Mouse (Mus musculus) kidney, postnatal 36 days (tissue): ENCODE results near the gene Itpr3.

ENCODE experiments used
- DNase-seq, 2 experiments: peaks; one replicate each; pipeline ENCODE4 v3.0.0; 2021 to 2022; ENCODE audit warnings: mixed read lengths in 2 of 2

The Itpr3 gene

GRCm38 (mm10) chr17:27056812-27057516, at the start of gene Itpr3:
Gene Itpr3, plus strand, starts transcription at chr17:27057304.
- peak; percentile 75 to 85 for DNase-seq

DNA sequence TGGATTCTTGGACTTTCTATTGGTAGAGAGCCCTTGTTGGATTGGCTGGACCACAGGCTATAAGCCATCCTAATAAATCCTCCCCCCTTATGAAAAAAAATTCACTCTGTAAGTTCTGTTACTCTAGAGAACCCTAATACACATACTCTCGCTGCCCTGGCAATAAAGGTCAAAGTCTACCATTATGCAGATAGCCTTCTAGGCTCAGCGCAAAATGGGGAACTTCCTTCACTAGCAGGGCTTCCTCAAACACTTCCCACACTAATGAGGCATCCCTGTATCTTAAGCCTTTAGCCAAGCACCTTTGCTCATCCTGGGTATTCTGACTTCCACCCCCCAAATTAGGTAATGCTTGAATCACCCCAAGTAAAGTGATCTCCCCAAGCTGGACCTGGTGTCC, 48.8 kb upstream of the Itpr3 start:
- no peak for DNase-seq

GRCm38 (mm10) chr17:27011167-27011566, 45.9 kb upstream of the Itpr3 start:
- DNase-seq: no peak

DNA sequence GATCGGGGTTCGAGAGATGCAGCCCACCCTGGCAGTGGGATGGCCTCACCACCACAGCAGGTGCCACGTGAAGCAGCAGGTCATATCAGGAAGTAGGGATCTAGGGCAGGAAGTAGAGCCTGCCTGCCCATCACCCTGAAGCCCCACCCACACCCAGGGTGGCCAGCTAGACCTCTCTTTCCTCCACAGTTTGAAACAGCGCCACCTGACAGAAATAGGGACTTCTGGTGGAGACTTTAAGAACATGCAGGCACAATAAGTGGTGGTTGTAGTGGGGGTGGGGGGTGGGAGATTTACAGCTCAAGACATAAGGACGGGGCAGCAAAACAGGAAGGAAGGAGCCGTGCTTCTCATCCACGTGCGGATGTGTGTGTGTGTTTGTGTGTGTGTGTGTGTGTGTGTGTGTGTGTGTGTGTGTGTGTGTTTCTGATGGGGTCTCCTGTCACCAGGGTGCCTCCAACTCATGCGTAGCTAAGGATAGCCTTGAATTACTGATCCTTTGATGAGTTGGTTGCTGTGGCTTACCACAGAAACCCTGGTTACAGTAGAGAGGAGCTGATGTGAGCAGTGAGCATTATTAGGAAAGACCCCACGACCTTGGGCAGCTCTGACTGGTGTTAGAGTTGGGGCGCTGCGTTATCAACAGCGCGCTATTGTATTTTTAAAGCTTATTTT, 45.0 kb upstream of the Itpr3 start:
- peak in 1 of 2 experiments; percentile 53 for DNase-seq

DNA sequence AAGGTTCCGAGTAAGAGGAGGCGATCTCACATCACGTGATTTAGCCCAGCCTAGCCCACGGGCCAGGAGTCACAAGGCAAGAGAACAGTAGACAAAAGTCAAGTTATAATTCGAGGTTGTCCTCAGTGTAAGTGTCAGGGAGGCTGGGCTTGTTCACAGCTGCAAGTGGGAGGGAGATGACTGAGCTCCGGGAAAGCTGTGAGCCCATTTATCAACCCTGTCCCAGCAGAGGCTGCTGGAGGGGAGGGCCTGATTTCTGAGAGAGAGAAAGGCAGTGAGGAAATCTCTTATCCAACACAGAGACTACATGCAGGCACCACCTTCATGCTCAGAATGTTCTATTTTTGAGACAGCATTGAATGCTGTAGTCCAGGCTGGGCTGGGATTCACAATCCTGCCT, 44.2 kb upstream of the Itpr3 start:
- no peak for DNase-seq

GRCm38 (mm10) chr17:27017564-27018499, 39.3 kb upstream of the Itpr3 start:
- peak; percentile 86 to 96 for DNase-seq

- DNase-seq: peak in 1 of 2 experiments; percentile 38
Measured at GRCm38 (mm10) chr17:27018555-27019196, 38.4 kb upstream of the Itpr3 start.

DNA sequence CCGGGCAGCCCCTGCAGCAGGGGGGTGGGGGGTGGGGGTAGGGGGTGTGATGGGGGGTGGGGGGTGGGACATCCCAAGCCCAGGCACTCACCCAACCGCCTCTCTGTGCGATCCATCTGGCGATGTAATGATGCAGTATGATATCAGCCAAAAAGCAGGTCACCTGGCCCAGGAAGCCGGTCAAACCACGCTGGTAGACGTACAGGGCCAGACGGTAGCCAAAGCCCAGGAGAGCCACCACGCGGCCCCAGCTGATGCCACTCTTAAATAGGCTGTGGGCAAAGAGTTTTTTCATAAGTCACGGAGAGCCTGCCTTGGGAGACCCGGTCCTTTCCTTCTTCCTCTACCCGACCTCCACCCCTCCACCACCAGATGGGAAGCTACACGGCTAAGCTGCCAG, 36.0 kb upstream of the Itpr3 start:
- no peak for DNase-seq

GRCm38 (mm10) chr17:27021736-27022135, 35.4 kb upstream of the Itpr3 start:
- no peak for DNase-seq

- no peak for DNase-seq
Measured at GRCm38 (mm10) chr17:27023342-27023741, 33.8 kb upstream of the Itpr3 start.

DNA sequence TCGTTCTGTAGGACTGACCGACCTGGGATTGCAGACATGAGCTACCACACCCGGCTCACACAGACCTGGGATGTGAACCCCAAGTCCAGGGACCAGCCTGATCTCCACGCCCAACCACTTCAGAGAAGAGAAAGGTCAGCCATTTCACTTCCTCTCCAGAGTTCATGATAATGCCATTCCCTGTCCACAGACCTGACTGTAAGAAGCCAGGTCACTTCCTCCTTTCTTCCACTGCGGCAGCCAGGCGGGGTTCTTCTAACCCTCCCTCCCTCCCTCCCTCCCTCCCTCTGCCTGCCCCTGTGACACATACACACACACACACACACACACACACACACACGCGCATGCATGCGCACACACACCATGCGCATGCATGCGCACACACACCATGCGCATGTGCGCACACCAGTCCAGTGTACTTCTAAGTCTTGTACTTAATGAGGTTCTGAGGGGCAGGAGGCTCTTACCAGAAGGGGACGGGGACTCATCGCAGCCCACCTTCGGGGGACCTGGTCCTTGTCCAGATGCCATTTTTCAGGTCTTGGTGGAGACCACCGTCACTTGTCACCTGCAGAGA, 31.7 kb upstream of the Itpr3 start:
- DNase-seq: no peak

DNA sequence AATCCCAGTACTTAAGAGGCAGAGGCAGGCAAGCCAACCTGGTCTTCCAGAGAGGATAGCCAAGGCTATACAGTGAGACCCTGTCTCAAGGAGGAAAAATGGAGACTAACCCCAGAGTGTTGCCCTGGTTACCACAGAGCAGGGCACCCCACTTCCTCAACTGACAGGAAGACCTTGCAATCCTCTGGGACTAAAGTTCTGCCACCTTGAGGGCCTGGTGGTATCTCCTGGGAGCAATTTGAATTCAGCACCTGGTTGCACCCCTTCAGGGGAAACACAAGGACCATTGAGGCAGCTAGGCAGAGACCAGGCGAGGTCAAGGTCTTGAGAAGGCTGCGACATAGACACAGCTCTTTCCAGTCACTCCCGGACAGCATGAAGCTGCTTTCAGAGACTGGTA, 31.2 kb upstream of the Itpr3 start:
- no peak for DNase-seq

DNA sequence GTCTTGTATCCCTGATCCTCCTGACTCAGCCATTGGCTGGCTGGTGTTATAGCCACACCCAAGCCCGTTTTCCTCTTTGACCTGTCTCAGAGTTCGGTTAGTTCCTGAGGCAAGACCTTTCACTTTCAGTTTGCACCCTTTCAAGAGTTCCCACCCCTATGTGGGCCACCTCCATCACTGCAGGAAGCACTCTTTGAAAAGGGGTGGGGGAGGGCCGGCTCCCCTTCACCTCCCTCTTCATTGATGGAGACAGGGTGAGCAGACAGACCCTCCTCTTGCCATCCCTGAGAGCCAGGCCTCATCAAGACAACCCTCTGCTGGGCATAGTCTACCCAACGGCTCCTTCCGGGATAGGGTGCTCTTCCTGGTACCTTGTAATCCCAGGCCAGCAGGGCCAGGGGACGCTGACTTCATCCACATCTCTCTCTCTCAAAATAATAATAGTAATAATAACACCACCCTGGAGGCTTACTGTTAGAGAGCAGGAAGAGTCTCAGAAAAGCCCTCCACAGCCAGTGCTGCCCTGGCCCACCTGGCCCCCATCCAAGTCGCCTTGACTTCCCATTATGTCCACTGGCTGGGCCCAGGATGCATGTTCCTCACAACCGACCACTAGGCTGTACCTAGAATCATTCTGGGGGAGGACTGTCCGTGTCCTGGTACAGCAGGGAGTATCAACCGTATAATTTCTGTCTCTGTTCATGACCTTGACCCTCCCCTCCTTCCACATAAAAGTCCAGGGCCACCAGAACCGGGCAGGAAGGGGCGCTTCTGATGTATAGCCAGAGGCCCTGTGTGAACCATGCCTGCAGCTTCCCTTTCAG, 29.4 kb upstream of the Itpr3 start:
- DNase-seq: peak; percentile 61 to 68

- peak; percentile 91 to 94 for DNase-seq
Measured at GRCm38 (mm10) chr17:27028284-27028795, 28.8 kb upstream of the Itpr3 start.

DNA sequence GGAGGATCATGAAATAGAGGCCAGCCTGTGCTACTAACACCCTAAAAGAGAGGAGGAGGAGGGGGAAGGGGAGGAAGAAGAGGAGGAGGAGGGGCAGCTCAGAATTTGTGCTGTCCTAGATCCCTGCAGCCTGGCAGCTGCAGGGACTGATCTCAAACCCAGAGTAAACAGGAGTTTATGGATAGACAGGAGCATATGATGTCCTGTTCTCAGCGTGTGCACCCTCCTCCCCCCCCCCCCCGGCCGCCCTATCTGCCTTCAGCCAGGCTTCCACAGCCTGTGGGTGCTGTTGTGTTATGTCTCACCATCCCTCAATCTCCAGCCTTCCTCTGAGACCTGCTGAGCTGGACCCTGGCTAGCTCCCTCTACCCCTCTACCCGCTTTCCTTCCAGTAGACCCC, 28.2 kb upstream of the Itpr3 start, which contains the start of gene Bak1:
Bak1 (minus strand) TSS at position 101 of the 400 bp plus-strand sequence.
- DNase-seq: no peak

- DNase-seq: no peak
Measured at GRCm38 (mm10) chr17:27029431-27029830, 27.7 kb upstream of the Itpr3 start.

DNA sequence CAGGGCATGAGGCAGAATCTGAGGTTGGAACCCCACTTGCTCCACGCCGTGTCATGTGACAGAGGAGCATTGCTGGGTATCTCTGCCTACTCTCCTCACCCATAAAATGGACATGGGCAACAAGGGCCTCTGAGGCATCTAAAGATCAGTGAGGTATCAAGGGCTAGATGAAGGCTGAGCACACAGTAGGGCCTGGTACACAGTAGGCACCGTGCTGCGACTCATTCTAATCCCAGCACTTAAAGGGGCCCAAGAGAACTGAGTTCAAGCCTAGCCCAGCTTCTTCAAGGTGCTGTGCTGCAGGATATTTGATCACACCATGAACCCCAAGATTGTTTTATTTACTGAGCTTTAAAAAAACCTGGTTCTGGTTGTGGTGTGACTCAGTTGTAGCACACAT, 26.2 kb upstream of the Itpr3 start:
- DNase-seq: no peak

DNA sequence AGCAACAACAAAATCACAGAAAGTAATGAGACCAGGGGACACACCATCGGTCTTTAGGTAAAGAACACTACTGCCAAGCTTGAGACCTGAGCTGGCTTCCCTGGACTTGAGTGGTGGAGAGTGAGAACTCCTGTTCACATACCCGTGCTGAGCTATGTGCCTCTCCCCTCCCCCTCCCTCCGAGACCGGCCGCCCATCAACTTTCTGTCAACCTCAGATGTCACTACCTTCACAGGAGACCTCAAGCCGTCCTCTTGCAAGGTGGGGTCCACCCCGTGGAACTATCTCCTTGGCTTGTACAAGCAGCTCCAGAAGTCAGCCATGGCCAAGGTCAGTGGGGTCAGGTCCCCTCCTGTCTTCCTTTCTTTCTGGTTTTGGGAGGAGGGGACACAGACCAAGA, 24.8 kb upstream of the Itpr3 start:
- DNase-seq: no peak

GRCm38 (mm10) chr17:27032869-27033268, 24.2 kb upstream of the Itpr3 start:
- peak; percentile 68 to 90 for DNase-seq

- DNase-seq: peak in 1 of 2 experiments; percentile 27
Measured at GRCm38 (mm10) chr17:27036465-27036864, 20.6 kb upstream of the Itpr3 start.
